Mouse (Mus musculus) gastrocnemius, postnatal 14 days (tissue): ENCODE data around the gene Tuba8. TPM values are rescaled to one million over a fixed set of nuclear protein-coding genes. Genes with fewer than 3 reads are reported as not detected.

ENCODE experiments used
- DNase-seq: peaks from one replicate; pipeline ENCODE4 v3.0.0; 2021; ENCODE audit warnings: mixed read lengths
- intact Hi-C: fragments of 180-260 bp; cut with DNase I; formaldehyde crosslinking; loops from one replicate; pipeline ENCODE4 v1.15.1; 2025; ENCODE audit warnings: low total_unique reads
- total RNA-seq, 2 experiments: library from RNA; stranded (reverse); gene quantifications; 2 replicates each; pipeline ENCODE4 v1.2.3; 2021

Gene Tuba8
- total RNA-seq, 2 experiments from 2014 or later, result 149 to 227 TPM

- peak; percentile 80 for DNase-seq
- intact Hi-C loops, result loop anchor here (5.0 to 10.0 kb wide), 2 partner anchors 63 to 260 kb away; no protein-coding TSS in a partner anchor
Observed at GRCm38 (mm10) chr6:121272075-121272800, 61.7 kb downstream of the Tuba8 start.

GRCm38 (mm10) chr6:121274356-121274755 lies 63.9 kb downstream of the Tuba8 start:
- intact Hi-C loops, result loop anchor here (5.0 to 10.0 kb wide), 2 partner anchors 60 to 258 kb away; no protein-coding TSS in a partner anchor
- peak; percentile 11 for DNase-seq

Other genes with a start within 250 kb of the Tuba8 start
- gene Mical3, start 79.7 kb upstream of the Tuba8 start, total RNA-seq, result 10 to 100 TPM; 45.6 to 53.0 TPM
- 1 to 10 TPM; 2.7 to 3.5 TPM for gene Pex26, start 27.0 kb upstream of the Tuba8 start, total RNA-seq
- gene Usp18, start 35.2 kb downstream of the Tuba8 start, total RNA-seq, result under 1 TPM; 0.47 to 0.78 TPM
- gene Slc6a13, start 89.5 kb downstream of the Tuba8 start, total RNA-seq, result 1 to 10 TPM; 1.4 to 2.1 TPM
- gene Slc6a12, start 132.4 kb downstream of the Tuba8 start, total RNA-seq, result under 1 TPM; 0.29 to 0.69 TPM